Mouse (Mus musculus) natural killer cell, adult 2 months (primary cell): ENCODE measurements around the gene Uvrag.

ENCODE experiments used
- DNase-seq, 2 experiments: peaks; one replicate each; pipeline ENCODE4 v3.0.0; 2022; ENCODE audit warnings: low spot score in 2 of 2

The Uvrag gene

DNA sequence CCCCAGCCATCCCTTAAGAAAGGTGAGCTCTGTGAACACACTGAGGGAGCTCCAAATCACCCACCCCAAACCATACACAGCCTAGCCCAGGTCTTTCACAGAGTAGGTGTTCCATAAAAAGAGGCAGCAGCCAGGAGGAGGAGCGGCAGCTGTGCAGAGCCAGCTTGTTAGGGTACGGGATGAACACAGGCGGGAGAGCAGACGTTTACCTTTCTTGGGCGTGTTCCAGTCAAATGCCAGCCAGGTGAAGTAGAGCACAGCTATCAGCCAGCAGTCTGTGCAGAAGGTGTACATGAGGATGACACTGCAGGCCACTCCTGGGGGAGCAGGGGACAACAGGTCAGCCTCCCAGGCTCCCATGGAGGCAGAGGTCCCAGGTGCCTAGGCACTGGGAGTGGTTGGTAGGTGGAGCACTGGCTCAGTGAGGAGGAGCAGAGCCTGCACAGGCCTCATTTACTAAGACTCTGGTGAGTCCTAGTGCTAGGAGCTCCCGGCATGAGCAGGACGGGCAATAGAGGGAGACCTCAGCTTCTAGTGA, 24.0 kb upstream of the Uvrag start:
- DNase-seq: no peak

DNA sequence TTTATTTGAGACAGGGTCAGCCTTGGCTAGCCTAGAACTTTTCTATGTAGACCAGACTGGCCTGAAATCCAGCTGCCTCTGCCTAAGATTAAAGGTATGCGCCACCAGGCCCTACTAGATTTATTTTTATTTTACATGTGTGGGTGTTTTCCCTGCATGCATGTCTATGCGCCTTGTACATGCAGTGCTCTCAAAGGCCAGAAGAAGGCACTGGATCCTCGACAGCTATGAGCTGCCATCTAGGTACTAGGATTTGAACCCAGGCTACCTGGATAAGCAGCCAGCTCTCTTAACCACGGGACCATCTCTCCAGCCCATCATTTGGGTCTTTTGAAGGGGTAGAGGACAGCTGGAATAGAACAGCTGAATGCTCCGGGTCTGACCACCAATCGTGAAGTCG, 21.5 kb upstream of the Uvrag start:
- DNase-seq: no peak

DNA sequence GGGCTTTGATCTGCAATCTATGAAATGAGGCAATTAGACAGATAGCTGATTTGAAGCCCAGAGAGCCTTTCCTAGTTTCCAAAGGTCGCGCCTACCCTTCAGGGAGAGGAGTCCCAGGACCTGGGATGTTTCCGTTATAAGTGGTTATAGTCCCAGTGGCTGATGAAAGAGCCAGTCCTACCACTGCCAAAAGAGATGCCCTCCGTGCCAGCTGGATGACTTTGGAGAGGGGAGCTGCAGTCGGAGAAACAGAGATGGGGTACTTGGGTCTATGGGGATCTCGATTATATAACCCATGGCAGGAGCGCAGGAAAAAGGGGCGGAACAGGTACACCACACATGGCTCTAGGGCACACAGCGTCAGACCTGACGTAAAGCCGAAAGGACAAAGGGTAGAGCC, 21.0 kb upstream of the Uvrag start:
- no peak for DNase-seq

DNA sequence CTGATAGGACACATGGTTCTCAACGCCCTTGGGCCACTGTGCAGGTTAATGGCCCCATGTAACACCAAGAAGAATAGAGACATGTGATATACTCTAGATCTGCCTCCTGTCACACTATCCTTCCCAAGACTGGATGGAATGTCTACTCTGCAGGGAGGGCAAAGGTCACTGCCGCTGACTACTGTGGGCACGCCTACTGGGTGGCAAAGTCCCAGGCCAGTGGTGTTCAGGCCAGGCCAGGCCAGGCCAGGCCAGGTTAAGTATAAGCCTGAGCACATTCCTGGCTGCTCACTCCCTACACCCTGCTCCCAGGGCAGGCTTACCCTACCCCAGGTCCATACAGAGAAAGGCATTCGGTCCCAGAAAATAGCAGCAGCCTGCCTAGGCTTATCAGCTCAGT, 20.6 kb upstream of the Uvrag start:
- DNase-seq: no peak

DNA sequence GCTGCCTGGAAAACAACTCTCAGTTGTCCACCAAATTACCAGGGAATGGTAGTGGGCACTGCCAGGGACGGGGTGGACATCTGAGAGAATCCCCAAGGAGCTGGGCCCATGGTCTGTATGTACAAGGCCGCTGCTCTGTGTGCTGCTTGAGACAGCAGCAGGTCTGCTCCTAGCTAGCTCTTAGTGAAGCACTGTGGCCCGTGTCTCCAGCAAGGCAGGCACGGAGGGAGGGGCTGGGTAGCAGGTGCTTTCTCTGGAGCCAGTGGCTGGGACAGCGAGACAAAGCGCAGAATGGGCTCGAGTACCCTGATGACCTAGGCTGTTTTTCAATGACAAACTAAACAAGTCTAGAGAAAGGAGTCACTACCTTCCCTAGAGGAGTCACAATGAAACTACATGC, 20.1 kb upstream of the Uvrag start:
- no peak for DNase-seq

DNA sequence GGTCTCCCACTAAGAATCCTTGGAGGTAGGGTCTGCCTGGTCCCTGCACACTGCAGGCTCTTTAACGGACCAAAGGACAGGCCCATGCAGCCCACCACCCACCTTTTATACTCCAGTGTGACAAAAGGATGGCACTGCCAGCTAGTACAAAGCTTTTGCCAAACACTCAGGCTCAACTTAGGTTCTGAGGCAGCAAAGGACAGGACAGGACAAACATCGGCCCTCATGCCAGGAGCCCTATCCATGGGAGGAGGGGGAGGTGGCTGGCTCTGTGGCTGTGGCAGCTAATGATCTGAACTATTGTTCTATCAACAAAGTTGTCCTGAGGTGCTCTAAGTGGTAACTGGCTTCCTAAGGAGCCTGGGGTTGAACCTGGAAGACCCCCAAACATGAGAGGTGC, 18.5 kb upstream of the Uvrag start:
- DNase-seq: no peak

DNA sequence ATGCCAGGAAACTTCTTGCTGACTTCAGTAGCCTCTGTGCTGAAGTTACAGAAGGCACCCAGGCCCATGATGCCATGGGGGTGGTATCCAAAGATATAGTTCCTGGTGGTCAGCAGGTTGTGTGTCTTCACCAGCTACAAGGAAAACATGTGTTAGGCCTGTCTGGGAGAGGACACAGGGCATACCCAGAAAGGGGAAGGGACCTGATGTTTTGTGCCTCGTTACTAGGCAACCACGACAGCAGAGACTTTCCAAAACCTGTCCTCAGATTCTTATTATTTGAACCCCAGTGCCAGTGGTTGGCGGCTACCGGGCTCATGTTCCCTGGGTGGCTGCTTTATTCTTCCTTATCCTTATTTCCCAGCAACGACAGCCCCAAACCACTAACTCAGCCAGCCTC, 18.0 kb upstream of the Uvrag start:
- no peak for DNase-seq

DNA sequence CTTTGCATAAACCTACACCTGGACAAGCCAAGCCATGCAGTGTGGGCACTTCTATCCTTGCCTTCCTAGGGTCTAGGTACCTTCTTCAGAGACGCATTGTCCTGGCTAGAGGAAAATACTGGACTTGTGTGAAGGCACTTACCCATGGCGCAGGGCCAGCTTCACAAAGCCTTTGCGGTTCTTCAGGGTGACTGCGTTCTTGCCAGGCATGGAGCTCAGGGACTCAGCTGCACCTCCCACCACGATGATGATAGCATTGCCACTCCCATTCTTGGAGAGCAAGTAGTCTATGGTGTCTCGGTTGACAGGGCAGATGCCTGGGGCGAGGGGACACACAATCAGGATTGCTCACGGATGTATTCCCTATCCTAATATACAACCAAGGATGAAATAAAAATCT, 17.1 kb upstream of the Uvrag start:
- DNase-seq: no peak

DNA sequence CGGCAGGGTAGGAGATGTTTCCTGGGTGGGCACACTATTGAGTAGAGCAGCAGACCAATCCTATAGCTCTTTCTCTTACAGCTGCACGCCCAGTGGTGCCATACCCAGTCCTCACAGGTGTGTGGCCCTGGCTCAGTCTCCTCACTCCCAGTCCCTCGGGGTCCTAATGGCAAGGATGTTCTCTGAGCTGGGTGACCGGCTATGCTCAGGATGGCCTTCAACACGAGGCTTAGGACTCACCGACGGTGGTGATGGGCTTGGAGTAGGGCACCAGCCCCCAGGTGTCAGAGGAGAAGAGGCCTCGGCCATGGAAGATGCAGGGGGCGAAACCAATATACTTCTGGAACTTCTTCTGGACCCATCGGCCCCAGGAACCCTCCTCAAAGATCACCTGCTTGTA, 15.8 kb upstream of the Uvrag start:
- DNase-seq: no peak

DNA sequence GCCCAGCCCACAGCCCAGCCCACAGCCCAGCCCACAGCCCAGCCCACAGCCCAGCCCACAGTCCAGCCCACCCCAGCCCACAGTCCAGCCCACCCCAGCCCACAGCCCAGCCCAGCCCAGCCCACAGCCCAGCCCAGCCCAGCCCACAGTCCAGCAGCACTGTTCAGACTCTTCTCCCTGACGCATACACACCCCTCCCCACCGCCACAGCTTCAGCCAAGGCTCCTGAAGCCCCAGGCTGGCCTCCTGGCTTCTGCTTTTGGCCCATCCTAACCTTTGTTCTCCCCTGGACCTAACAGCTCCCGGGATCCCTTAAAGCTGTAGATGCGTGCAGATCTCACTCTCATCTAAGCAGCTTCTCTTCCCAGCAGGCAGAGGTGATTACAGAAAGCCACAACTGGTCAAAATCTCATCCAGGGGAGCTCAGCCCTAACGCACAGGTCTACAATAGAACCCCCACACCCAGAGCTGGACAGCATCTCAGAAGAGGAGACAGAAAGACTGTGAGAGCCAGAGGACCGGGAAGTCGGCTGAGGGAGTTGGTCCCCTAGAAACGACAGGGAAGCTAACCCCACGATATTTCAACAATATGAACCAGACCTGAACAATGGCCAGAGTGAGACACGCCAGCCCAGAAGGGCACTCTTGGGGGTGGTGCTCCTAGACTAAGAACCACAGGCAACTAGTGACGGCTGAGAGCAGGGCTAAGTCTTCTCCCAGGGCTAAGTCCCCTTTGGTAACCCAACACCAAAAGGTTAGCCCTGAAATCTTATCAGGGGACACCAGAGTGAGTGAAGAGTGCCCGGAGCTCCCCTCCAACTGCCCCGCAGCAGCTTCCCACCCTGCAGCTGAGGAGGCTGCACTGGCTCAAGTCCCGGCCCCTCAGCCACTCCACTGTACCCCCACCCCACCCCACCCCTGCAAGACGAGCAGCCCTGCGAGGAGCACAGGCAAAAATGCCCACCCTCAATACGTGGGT, 14.7 kb upstream of the Uvrag start:
- no peak for DNase-seq

DNA sequence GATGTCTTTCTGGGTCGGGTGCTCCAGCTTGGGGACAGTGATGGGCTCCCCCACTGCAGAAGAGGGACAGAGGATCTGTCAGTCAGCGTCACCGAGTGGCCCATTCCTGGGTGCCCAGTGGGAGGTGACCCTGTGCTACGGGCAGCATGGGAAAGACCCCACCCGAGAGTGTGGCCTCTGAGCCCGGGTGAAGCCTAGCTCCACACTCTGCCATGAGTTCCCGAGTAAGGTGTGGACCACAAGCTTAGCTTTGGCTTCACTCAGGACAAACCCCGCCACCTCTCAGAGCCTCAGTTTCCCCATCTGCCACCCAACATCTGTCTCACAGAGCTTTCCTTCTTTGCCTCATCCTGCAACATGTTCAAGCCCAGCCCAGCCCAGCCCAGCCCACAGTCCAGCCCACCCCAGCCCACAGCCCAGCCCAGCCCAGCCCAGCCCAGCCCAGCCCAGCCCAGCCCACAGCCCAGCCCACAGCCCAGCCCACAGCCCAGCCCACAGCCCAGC, 13.8 kb upstream of the Uvrag start:
- DNase-seq: no peak

DNA sequence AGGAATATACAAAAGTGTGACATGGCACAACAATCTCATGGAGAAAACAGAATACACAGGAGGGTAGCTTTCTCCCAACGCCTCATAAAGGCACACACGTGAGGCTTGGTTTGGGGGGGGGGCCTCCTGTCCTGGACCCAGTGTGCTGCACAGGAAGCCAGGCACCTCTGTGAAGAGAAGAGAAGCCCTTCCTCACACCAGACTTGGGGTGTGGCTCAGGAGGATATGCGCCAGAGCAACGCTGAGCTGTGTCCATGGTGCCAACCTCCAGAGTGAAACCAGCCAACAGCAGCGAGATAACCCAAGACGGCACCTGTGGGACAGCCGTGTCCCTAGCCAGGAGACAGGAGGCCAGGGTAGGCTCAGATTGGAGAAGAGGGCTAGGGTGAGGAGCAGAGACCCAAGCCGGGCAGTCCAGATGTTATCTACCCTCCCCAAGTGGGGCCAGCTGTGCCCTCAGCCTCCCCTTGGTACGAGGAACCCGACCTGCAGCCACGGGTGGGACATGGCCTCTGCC, 12.8 kb upstream of the Uvrag start:
- no peak for DNase-seq

DNA sequence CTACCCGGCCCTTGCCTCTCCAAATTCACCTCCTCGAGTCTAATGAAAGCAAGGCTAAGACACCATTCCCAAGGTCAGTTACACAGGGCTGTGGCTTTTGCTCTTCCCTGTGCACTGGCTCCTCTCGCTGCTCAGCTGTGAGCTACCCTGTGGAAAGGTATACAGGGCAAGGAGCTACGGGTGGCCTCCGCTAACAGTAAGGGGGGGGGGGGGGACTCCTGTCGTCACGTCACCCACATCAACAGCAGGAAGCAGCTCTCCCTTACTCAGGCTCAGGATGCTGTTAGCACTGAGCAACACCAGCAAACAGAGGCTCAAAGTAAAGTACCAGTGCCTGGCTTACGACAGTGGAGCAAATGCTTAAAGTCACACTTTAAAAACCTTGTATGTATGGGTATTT, 11.8 kb upstream of the Uvrag start:
- no peak for DNase-seq

DNA sequence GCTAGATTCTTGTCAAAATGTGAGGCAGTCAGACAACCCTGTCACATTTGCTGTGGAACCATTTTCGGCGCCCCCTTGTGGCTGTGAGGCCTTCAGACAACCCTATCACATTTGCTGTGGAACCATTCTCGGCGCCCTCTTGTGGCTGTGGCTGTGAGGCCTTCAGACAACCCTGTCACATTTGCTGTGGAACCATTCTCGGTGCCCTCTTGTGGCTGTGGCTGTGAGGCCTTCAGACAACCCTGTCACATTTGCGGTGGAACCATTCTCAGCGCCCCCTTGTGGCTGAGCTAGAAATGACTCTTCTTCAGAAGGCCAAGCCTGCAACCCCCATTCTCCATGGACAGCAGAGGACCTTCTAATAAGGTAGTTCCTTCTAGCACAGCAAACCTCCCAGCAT, 10.4 kb upstream of the Uvrag start:
- DNase-seq: peak; percentile 95 to 97

DNA sequence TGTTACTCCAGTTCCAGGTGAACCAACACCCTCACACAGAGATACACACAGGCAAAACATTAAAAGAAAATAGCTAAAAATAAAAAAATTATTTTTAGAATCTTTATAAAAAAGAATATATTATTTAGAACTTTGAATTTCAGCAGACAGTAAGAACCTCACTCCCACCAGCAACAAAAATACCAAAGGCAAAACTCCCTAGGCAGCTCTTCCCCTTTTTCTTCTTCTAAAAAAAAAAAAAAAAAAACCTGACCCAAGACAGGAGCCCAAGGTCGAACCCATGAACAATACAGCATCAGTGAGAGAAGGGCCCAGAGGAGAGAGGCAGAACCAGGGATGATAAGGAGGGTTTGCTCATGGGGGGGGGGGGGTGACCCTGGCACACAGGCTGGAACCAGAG, 8.1 kb upstream of the Uvrag start:
- DNase-seq: no peak

DNA sequence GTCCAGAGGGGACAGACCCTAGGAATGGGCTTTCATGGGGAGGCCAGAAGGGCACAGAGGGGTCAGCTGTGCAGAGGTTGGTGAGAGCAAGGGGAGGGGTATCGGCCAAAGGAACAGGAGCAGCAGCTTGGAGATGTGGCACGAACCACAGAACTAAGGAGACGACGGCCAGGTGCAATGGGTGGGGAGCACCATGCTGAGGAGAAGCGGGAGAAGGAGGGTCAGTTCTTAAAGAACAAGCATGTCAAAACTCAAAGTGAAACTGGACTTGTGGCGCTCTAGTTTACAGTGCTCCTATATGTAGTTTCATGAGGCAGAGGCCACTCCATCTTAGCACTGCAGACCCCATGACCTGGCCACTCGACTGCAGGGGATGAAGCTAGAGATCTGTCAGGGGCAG, 6.6 kb upstream of the Uvrag start:
- DNase-seq: no peak

DNA sequence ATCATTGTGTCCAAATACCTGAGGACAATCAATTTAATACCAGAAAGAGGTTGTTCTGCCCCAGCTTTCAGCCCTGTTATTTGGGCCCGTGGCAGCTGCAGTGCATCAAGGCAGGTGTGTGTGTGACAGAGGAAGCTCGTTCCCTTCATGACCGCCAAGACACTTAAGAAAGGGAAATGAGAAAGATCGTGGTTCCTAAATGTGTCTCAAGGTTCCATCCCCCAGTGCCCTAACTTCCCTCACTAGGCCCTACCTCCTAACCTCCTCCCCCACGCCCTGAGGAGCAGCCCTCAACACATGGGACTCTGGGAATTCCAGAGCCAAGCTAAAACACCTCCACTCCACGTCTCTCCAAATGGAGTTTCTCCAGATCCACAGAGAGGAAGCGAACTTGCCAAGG, 6.0 kb upstream of the Uvrag start:
- DNase-seq: peak in 1 of 2 experiments; percentile 46

DNA sequence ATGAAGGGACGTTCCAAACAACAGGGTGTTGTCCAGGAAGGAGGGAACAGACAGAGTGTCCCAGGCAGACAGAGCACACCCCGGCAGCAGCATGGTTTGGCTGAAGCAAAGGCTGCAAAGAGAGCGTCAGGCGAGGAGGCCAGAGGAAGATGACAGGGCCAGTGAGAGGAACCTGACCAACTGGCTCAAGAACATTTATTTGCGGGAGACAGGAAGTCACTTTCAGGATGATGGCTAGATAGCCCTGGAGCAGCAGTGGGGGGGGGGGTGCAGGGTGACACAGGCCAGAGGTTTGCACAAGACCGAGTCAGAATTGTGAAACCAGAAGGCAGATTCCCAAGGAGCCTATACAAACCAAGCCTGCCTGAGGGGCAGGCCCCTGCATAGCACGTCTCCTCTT, 5.1 kb upstream of the Uvrag start:
- DNase-seq: no peak

DNA sequence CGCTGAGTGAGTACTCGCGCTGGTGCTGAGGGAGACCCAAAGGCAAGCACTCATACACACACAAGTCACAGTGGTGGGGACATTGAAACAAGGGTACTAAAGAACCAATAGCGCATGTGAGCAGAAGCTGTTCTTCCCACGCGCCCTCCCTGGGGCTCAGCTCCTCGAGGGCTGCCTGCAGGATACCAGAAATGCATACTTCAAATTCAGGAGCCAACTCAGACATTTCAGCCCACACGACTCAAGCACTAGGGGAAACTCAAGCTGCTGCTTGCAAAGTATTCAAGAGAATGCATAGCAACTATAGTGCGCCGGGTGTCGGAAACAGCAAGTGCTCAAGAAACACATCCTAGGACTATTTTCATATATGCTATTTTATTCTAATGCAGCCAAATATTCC, 3.7 kb upstream of the Uvrag start:
- DNase-seq: no peak

DNA sequence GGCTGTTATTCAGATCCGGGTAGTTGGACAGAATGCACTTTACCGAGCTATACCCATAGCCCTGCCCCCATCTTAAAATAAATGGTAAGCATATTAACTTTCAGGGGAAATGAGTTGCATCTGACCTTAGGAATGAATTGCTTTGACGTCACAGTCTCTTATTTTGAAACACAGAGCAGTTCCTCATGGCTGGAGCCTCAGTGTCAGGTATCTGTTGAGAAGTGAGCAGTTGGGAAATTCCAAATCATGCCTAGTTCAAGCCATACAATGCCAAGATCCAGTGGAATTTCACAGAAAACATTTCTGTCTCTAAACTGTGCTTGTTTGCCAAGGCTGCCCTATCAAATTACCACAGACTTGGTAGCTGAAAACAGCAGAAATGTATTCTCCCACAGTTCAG, 2.3 kb upstream of the Uvrag start:
- no peak for DNase-seq

DNA sequence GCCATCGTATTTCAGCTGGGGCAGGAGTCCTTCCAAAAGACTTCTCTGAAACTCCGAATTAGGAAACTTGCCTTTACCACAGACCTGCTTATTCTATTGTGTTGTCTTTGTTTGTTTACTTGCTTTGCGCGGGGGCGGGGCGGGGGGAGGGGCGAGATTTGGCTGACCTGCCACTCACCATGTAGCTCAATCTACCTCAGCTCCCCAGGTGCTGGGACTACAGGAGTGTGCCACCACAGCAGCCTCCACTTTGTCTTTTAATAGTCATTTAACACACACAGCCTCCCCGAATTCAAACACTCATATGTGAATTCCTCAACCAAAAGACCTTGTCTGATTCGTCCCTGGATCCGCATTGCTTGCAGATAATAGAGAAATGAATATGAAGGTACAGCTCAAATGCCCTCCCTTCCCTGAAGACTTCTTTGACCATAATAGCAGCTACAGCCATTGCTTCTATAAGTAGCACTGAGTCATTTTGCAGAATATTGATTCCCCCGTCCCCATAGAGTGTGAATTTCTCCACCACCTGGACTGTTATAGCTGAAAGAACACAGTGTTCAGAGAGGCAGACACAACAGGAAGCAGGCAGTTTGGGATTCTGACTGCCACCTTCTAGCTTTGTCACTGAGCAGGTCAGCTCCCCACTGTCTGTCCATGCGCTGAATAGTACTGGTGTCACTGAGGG, 1.1 kb upstream of the Uvrag start:
- DNase-seq: no peak

DNA sequence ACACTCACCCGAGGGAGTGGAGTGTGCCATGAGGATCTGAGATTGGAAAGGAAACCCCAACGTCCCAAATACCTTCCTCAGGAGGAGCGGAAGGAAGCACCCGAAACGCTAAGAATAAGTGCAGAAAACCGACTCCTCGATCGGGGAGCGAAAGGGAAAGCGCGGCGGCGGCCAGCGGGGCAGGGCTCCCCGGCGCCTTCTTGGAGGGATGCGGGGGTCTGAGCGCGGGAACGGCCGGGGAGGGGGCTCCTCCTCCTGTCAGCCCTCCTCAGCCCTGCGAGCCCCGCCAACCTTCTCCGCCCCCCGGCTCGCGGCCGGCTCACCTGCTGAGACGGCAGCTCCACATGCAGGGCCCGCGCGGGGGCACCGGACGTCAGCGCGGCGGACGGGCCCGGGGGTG, 430 bp downstream of the Uvrag start:
- DNase-seq: no peak
